Mouse (Mus musculus) hindbrain, embryonic 10.5 days (tissue): ENCODE measurements around the gene Sdc1. TPM values are rescaled to one million over a fixed set of nuclear protein-coding genes. Genes with fewer than 3 reads are reported as not detected.

ENCODE experiments used
- polyA plus RNA-seq: library from polyadenylated mRNA; unstranded; fragments of >200 nt; fragmentation: Nextera tagmentation; extraction: Ambion mirVana; gene quantifications from 2 replicates; pipeline ENCODE4 v1.2.1, GENCODE M21; 2016

Sdc1 gene
- polyA plus RNA-seq, 1 experiment from 2014 or later, result 92.2 TPM

Other genes starting within 250 kb of the Sdc1 start
- gene Slc7a15, start 172.3 kb upstream of the Sdc1 start, polyA plus RNA-seq, result not detected in 2 replicates
- 51.6 and 59.5 TPM in 2 replicates for gene Pum2, start 97.2 kb upstream of the Sdc1 start, polyA plus RNA-seq
- gene Laptm4a, start 150.3 kb downstream of the Sdc1 start, polyA plus RNA-seq, result 130 and 147 TPM in 2 replicates
- gene Matn3, start 176.6 kb downstream of the Sdc1 start, polyA plus RNA-seq, result 2.5 and 3.7 TPM in 2 replicates
- 21.1 and 22.9 TPM in 2 replicates for gene Wdr35, start 202.6 kb downstream of the Sdc1 start, polyA plus RNA-seq